Mouse (Mus musculus) neural tube, embryonic 14.5 days (tissue): ENCODE data around the gene D930048N14Rik. TPM values are rescaled to one million over a fixed set of nuclear protein-coding genes. Genes with fewer than 3 reads are reported as not detected.
"Not testable (repeated sequence)": the region's sequence is repeated elsewhere in the genome, so short reads cannot be mapped to it uniquely, and the experiment has no call there.

Source experiments
- ATAC-seq: fragments of 200-750 bp; cut with Nextera tagmentation; 2 replicates; pipeline ENCODE4 v1.8.0; 2017; ENCODE audit warnings: low read depth, mild to moderate bottlenecking, moderate TSS enrichment, moderate library complexity
- H3K27ac ChIP-seq: fragments of 300-500 bp; sonication (generic); 2 replicates; pipeline ENCODE4 v1.5.1; 2014; ENCODE audit warnings: low read depth, mild to moderate bottlenecking, control low read depth, low read length, moderate library complexity, mixed read lengths
- H3K27me3 ChIP-seq: fragments of 300-500 bp; sonication (generic); 2 replicates; pipeline ENCODE4 v1.6.1; 2014; ENCODE audit warnings: low read length; ENCODE audit not compliant: control insufficient read depth, insufficient read depth
- H3K36me3 ChIP-seq: fragments of 300-500 bp; sonication (generic); 2 replicates; pipeline ENCODE4 v1.6.1; 2014; ENCODE audit warnings: low read length, mixed read lengths; ENCODE audit not compliant: control insufficient read depth, insufficient read depth
- H3K4me1 ChIP-seq: fragments of 300-500 bp; sonication (generic); 2 replicates; pipeline ENCODE4 v1.6.1; 2014; ENCODE audit warnings: low read length; ENCODE audit not compliant: control insufficient read depth, insufficient read depth
- H3K4me2 ChIP-seq: fragments of 300-500 bp; sonication (generic); 2 replicates; pipeline ENCODE4 v1.6.1; 2014; ENCODE audit warnings: mild to moderate bottlenecking, low read depth, low read length, control low read depth
- H3K4me3 ChIP-seq: fragments of 300-500 bp; sonication (generic); 2 replicates; pipeline ENCODE4 v1.5.1; 2014; ENCODE audit warnings: low read depth, low read length, control low read depth, mixed read lengths
- H3K9ac ChIP-seq: fragments of 300-500 bp; sonication (generic); replicated peaks from 2 replicates; pipeline ENCODE4 v1.6.1; 2014; ENCODE audit warnings: low read depth, mild to moderate bottlenecking, control low read depth, low read length, mixed read lengths
- H3K9me3 ChIP-seq: fragments of 300-500 bp; sonication (generic); 2 replicates; pipeline ENCODE4 v1.6.1; 2016; ENCODE audit warnings: low read length; ENCODE audit not compliant: control insufficient read depth
- WGBS: fragments of 180-500 bp; shearing (Covaris S2); extraction: QIAGEN DNeasy Blood & Tissue Kit; methylation state at CpG from one replicate; pipeline ENCODE4 v1.1.7; 2014; 5-methylcytosine and 5-hydroxymethylcytosine counted together
- polyA plus RNA-seq: library from polyadenylated mRNA; unstranded; fragments of >200 nt; fragmentation: Nextera tagmentation; extraction: Ambion mirVana; gene quantifications from 2 replicates; pipeline ENCODE4 v1.2.1, GENCODE M21; 2014

Gene D930048N14Rik
- polyA plus RNA-seq, 1 experiment from 2014 or later, result 1.7 TPM

- 53% methylated on average over 7 of the region's 7 CpGs for WGBS
- H3K27ac ChIP-seq, result no peak overlapping the region
Observed at GRCm38 (mm10) chr11:51615129-51615528, 35.6 kb upstream of the D930048N14Rik start.

GRCm38 (mm10) chr11:51615601-51616000 is 35.2 kb upstream of the D930048N14Rik start:
- Histone ChIP-seq H3K9ac (peak overlapping the region; percentile 41; the same call in 1 of the 2 replicates), H3K9me3 (no peaks in the 10 kb centered on the region), H3K27me3 (no peaks in the 10 kb centered on the region), H3K27ac (no peak overlapping the region), H3K36me3 (no peaks in the 10 kb centered on the region), H3K4me1 (peaks cover 9% of the 10 kb centered on the region), H3K4me3 (peak overlapping the region; percentile 25), H3K4me2 (peak overlapping the region; percentile 53)
- 7% methylated on average over 14 of the region's 14 CpGs for WGBS
- ATAC-seq, result no peak

More at GRCm38 (mm10) chr11:51615129-51615528, 35.6 kb upstream of the D930048N14Rik start:
- no peaks in the 10 kb centered on the region for H3K36me3 ChIP-seq
- no peaks in the 10 kb centered on the region for H3K9me3 ChIP-seq
- ATAC-seq, result no peak
- H3K9ac ChIP-seq, result peak overlapping the region; percentile 41; the same call in 1 of the 2 replicates
- no peaks in the 10 kb centered on the region for H3K27me3 ChIP-seq
- H3K4me3 ChIP-seq, result peak overlapping the region; percentile 25; the same call in 1 of the 2 replicates
- peak overlapping the region; percentile 53 for H3K4me2 ChIP-seq
- peaks cover 4% of the 10 kb centered on the region for H3K4me1 ChIP-seq

- not testable (repeated sequence) for ATAC-seq, H3K9ac ChIP-seq, H3K27me3 ChIP-seq, H3K9me3 ChIP-seq, H3K27ac ChIP-seq, H3K36me3 ChIP-seq
- WGBS, result 95% methylated on average over 7 of the region's 7 CpGs
- peaks cover 10% of the 10 kb centered on the region for H3K4me1 ChIP-seq
- peak overlapping the region; percentile 25; the same call in 1 of the 2 replicates for H3K4me3 ChIP-seq
- H3K4me2 ChIP-seq, result peak overlapping the region; percentile 53; the same call in 1 of the 2 replicates
Observed at GRCm38 (mm10) chr11:51616113-51616512, 34.6 kb upstream of the D930048N14Rik start.

GRCm38 (mm10) chr11:51617693-51618092 is 33.1 kb upstream of the D930048N14Rik start:
- no peak overlapping the region for H3K4me3 ChIP-seq
- ATAC-seq, result no peak
- H3K27ac ChIP-seq, result no peak overlapping the region
- peaks cover 7% of the 10 kb centered on the region for H3K36me3 ChIP-seq
- no peak overlapping the region for H3K4me2 ChIP-seq
- H3K4me1 ChIP-seq, result peaks cover 10% of the 10 kb centered on the region
- H3K9ac ChIP-seq, result no peak overlapping the region
- H3K27me3 ChIP-seq, result no peaks in the 10 kb centered on the region
- WGBS, result 2% methylated on average over 4 of the region's 4 CpGs
- H3K9me3 ChIP-seq, result no peaks in the 10 kb centered on the region

- 59% methylated on average over 8 of the region's 8 CpGs for WGBS
- Histone ChIP-seq H3K4me2 (peak overlapping the region; percentile 91), H3K4me3 (peak overlapping the region; percentile 75), H3K4me1 (peaks cover 10% of the 10 kb centered on the region), H3K9me3 (no peaks in the 10 kb centered on the region), H3K27me3 (no peaks in the 10 kb centered on the region), H3K36me3 (peaks cover 20% of the 10 kb centered on the region), H3K27ac (peak overlapping the region; percentile 16; the same call in 1 of the 2 replicates), H3K9ac (0 out of 2 replicates have a peak overlapping the region, but pooled peaks have one; percentile 3)
- ATAC-seq, result peak; percentile 42
Observed at GRCm38 (mm10) chr11:51618894-51619408, 31.8 kb upstream of the D930048N14Rik start.

- peak within 1 kb of the TSS; percentile 16; the same call in 1 of the 2 replicates for H3K27ac ChIP-seq
- ATAC-seq, result peak; percentile 95
- under 1% methylated on average over 51 of the region's 51 CpGs for WGBS
Observed at GRCm38 (mm10) chr11:51619409-51620060, 31.2 kb upstream of the D930048N14Rik start, which contains the start of gene Nhp2. Nhp2 (plus strand) TSS chr11:51619735.

GRCm38 (mm10) chr11:51620084-51620483 is 30.7 kb upstream of the D930048N14Rik start:
- no peaks in the 10 kb centered on the region for H3K27me3 ChIP-seq
- H3K4me2 ChIP-seq, result peak overlapping the region; percentile 91
- peak overlapping the region; percentile 75 for H3K4me3 ChIP-seq
- H3K4me1 ChIP-seq, result peaks cover 10% of the 10 kb centered on the region
- H3K9ac ChIP-seq, result peak overlapping the region; percentile 67
- WGBS, result 3% methylated on average over 11 of the region's 11 CpGs
- H3K27ac ChIP-seq, result no peak overlapping the region
- no peaks in the 10 kb centered on the region for H3K9me3 ChIP-seq
- peaks cover 31% of the 10 kb centered on the region for H3K36me3 ChIP-seq
- no peak for ATAC-seq

More at GRCm38 (mm10) chr11:51619409-51620060, 31.2 kb upstream of the D930048N14Rik start, which contains the start of gene Nhp2:
- Histone ChIP-seq H3K36me3 (peaks cover 26% of the 10 kb centered on the region), H3K4me3 (peak within 1 kb of the TSS; percentile 75), H3K9ac (peak within 1 kb of the TSS; percentile 67), H3K4me1 (peaks cover 10% of the 10 kb centered on the region), H3K9me3 (no peaks in the 10 kb centered on the region), H3K27me3 (no peaks in the 10 kb centered on the region), H3K4me2 (peak within 1 kb of the TSS; percentile 91)

- Histone ChIP-seq H3K9me3 (no peaks in the 10 kb centered on the region), H3K36me3 (peaks cover 43% of the 10 kb centered on the region), H3K27me3 (no peaks in the 10 kb centered on the region), H3K27ac (no peak overlapping the region), H3K4me1 (peaks cover 7% of the 10 kb centered on the region), H3K4me3 (no peak overlapping the region), H3K9ac (no peak overlapping the region), H3K4me2 (no peak overlapping the region)
- 96% methylated on average over 2 of the region's 2 CpGs for WGBS
- no peak for ATAC-seq
Observed at GRCm38 (mm10) chr11:51621776-51622175, 29.0 kb upstream of the D930048N14Rik start.

GRCm38 (mm10) chr11:51622971-51623491 is 27.7 kb upstream of the D930048N14Rik start:
- H3K4me2 ChIP-seq, result no peak overlapping the region
- no peaks in the 10 kb centered on the region for H3K27me3 ChIP-seq
- H3K36me3 ChIP-seq, result peaks cover 54% of the 10 kb centered on the region
- peaks cover 7% of the 10 kb centered on the region for H3K4me1 ChIP-seq
- ATAC-seq, result no peak
- no peak overlapping the region for H3K27ac ChIP-seq
- no peaks in the 10 kb centered on the region for H3K9me3 ChIP-seq
- H3K9ac ChIP-seq, result no peak overlapping the region
- H3K4me3 ChIP-seq, result no peak overlapping the region
- WGBS, result 88% methylated on average over 7 of the region's 7 CpGs
